Mouse (Mus musculus): ENCODE results near the gene Zfp60. TPM values are rescaled to one million over a fixed set of nuclear protein-coding genes. Genes with fewer than 3 reads are reported as not detected.
A peak's percentile ranks its signal among the peaks of the same experiment; 100 is the strongest.
"Not testable (repeated sequence)": the region's sequence is repeated elsewhere in the genome, so short reads cannot be mapped to it uniquely, and the experiment has no call there.

The Zfp60 gene
- polyA plus RNA-seq, 1 experiment from 2014 or later: 17.9 TPM

DNA sequence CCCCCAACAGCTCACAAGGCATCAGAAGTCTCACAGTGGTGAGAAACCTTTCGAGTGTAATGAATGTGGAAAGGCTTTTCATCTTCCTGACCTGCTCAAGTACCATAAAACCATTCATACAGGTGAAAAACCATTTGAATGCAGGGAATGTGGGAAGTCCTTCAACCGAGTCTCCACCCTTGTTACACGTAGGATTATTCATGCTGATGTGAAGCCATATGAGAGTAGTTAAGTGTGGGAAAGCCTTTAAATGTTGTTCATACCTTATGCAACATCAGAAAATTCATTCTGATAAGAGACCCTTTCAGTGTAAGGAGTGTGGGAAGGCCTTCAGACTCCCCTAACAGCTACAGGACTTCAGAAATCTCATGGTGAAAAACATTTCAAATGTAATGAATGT is 62.7 kb downstream of the Zfp60 start:
- not testable (repeated sequence) for H3K27ac ChIP-seq (replicated peaks in 1 of 2; ENCODE audit: control insufficient read depth in 1 of 2, insufficient read depth in 1 of 2, low read depth in 2 of 2, low read length in 2 of 2); H3K9me3 ChIP-seq (ENCODE audit: control insufficient read depth, low read length); H3K36me3 ChIP-seq (ENCODE audit: control insufficient read depth, insufficient read depth, low read length); H3K4me2 ChIP-seq (ENCODE audit: low read length); H3K27me3 ChIP-seq (ENCODE audit: control insufficient read depth, insufficient read depth, low read length); H3K4me3 ChIP-seq (ENCODE audit: control insufficient read depth in 1 of 2, insufficient read depth in 1 of 2, low read depth in 1 of 2, low read length in 2 of 2); H3K4me1 ChIP-seq (ENCODE audit: control insufficient read depth in 2 of 2, insufficient read depth in 2 of 2, low read length in 2 of 2); H3K9ac ChIP-seq (ENCODE audit: low read length); ATAC-seq (ENCODE audit: insufficient number of reproducible peaks, insufficient read depth, low FRiP score, low read depth)
- WGBS: 62% methylated on average over 2 of the region's 3 CpGs

GRCm38 (mm10) chr7:27794566-27794965 is 63.4 kb downstream of the Zfp60 start:
- no peak overlapping the region for H3K9ac ChIP-seq (ENCODE audit: low read length)
- no peak overlapping the region for H3K27ac ChIP-seq (replicated peaks in 1 of 2; ENCODE audit: control insufficient read depth in 1 of 2, insufficient read depth in 1 of 2, low read depth in 2 of 2, low read length in 2 of 2)
- no peak for ATAC-seq (ENCODE audit: insufficient number of reproducible peaks, insufficient read depth, low FRiP score, low read depth)
- H3K36me3 ChIP-seq (ENCODE audit: control insufficient read depth, insufficient read depth, low read length): no peaks in the 10 kb centered on the region
- no peaks in the 10 kb centered on the region for H3K9me3 ChIP-seq (ENCODE audit: control insufficient read depth, low read length)
- H3K27me3 ChIP-seq (ENCODE audit: control insufficient read depth, insufficient read depth, low read length): no peaks in the 10 kb centered on the region
- H3K4me1 ChIP-seq (ENCODE audit: control insufficient read depth in 2 of 2, insufficient read depth in 2 of 2, low read length in 2 of 2): peaks cover 0 to 10% of the 10 kb centered on the region in 2 experiments; a peak in 2 of 4 replicates
- no peak overlapping the region for H3K4me3 ChIP-seq (ENCODE audit: control insufficient read depth in 1 of 2, insufficient read depth in 1 of 2, low read depth in 1 of 2, low read length in 2 of 2)
- H3K4me2 ChIP-seq (ENCODE audit: low read length): no peak overlapping the region

GRCm38 (mm10) chr7:27797906-27798811 is 67.0 kb downstream of the Zfp60 start:
- H3K27ac ChIP-seq (replicated peaks in 1 of 2; ENCODE audit: control insufficient read depth in 1 of 2, insufficient read depth in 1 of 2, low read depth in 2 of 2, low read length in 2 of 2): peak overlapping the region in 1 of 2 experiments; percentile 41; a peak in 1 of 4 replicates
- H3K36me3 ChIP-seq (ENCODE audit: control insufficient read depth, insufficient read depth, low read length): no peaks in the 10 kb centered on the region

GRCm38 (mm10) chr7:27801137-27801536 is 69.9 kb downstream of the Zfp60 start:
- H3K27ac ChIP-seq (replicated peaks in 1 of 2; ENCODE audit: control insufficient read depth in 1 of 2, insufficient read depth in 1 of 2, low read depth in 2 of 2, low read length in 2 of 2): no peak overlapping the region
- H3K36me3 ChIP-seq (ENCODE audit: control insufficient read depth, insufficient read depth, low read length): peaks cover 3% of the 10 kb centered on the region; the same call in 1 of the 2 replicates
- H3K9ac ChIP-seq (ENCODE audit: low read length): no peak overlapping the region
- no peak for ATAC-seq (ENCODE audit: insufficient number of reproducible peaks, insufficient read depth, low FRiP score, low read depth)
- no peaks in the 10 kb centered on the region for H3K27me3 ChIP-seq (ENCODE audit: control insufficient read depth, insufficient read depth, low read length)
- no peak overlapping the region for H3K4me2 ChIP-seq (ENCODE audit: low read length)
- H3K4me3 ChIP-seq (ENCODE audit: control insufficient read depth in 1 of 2, insufficient read depth in 1 of 2, low read depth in 1 of 2, low read length in 2 of 2): no peak overlapping the region
- peaks cover 0 to 10% of the 10 kb centered on the region in 2 experiments; a peak in 2 of 4 replicates for H3K4me1 ChIP-seq (ENCODE audit: control insufficient read depth in 2 of 2, insufficient read depth in 2 of 2, low read length in 2 of 2)
- 56% methylated on average over 2 of the region's 2 CpGs for WGBS
- H3K9me3 ChIP-seq (ENCODE audit: control insufficient read depth, low read length): no peaks in the 10 kb centered on the region

More at GRCm38 (mm10) chr7:27797906-27798811, 67.0 kb downstream of the Zfp60 start:
- Histone ChIP-seq H3K4me3 (ENCODE audit: control insufficient read depth in 1 of 2, insufficient read depth in 1 of 2, low read depth in 1 of 2, low read length in 2 of 2) (no peak overlapping the region), H3K9ac (ENCODE audit: low read length) (no peak overlapping the region), H3K9me3 (ENCODE audit: control insufficient read depth, low read length) (no peaks in the 10 kb centered on the region), H3K4me2 (ENCODE audit: low read length) (peak overlapping the region; percentile 26), H3K27me3 (ENCODE audit: control insufficient read depth, insufficient read depth, low read length) (no peaks in the 10 kb centered on the region), H3K4me1 (ENCODE audit: control insufficient read depth in 2 of 2, insufficient read depth in 2 of 2, low read length in 2 of 2) (peaks cover 0 to 10% of the 10 kb centered on the region in 2 experiments; a peak in 2 of 4 replicates)
- 25% methylated on average over 8 of the region's 8 CpGs for WGBS
- ATAC-seq (ENCODE audit: insufficient number of reproducible peaks, insufficient read depth, low FRiP score, low read depth): peak; percentile 54; the same call in 1 of the 2 replicates

DNA sequence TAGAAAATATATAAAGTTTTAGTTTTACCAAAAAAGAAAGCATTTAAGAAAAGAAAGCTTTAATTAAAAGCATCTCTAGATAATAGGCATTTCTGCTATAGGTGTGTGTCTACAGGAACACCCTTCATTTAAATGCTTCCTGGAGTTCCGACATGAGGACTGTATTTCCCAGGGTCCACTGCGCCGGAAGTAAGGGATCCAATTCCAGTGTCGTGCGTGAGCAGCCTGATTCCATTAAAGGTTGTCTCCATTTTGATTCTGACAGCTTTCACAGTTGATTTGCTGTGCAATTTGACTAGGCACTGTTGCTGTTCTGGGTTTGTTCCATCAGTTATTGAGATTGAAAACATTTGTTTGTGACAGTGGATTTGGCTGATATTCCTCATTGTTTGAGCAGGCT is 71.8 kb downstream of the Zfp60 start:
- WGBS: 72% methylated on average over 5 of the region's 5 CpGs
- Histone ChIP-seq H3K4me2 (ENCODE audit: low read length) (no peak overlapping the region), H3K4me1 (ENCODE audit: control insufficient read depth in 2 of 2, insufficient read depth in 2 of 2, low read length in 2 of 2) (peaks cover 0 to 9% of the 10 kb centered on the region in 2 experiments; a peak in 2 of 4 replicates), H3K36me3 (ENCODE audit: control insufficient read depth, insufficient read depth, low read length) (peaks cover 12% of the 10 kb centered on the region), H3K4me3 (ENCODE audit: control insufficient read depth in 1 of 2, insufficient read depth in 1 of 2, low read depth in 1 of 2, low read length in 2 of 2) (no peak overlapping the region), H3K9me3 (ENCODE audit: control insufficient read depth, low read length) (no peaks in the 10 kb centered on the region), H3K9ac (ENCODE audit: low read length) (no peak overlapping the region), H3K27ac (replicated peaks in 1 of 2; ENCODE audit: control insufficient read depth in 1 of 2, insufficient read depth in 1 of 2, low read depth in 2 of 2, low read length in 2 of 2) (no peak overlapping the region), H3K27me3 (ENCODE audit: control insufficient read depth, insufficient read depth, low read length) (no peaks in the 10 kb centered on the region)
- no peak for ATAC-seq (ENCODE audit: insufficient number of reproducible peaks, insufficient read depth, low FRiP score, low read depth)

Other genes with a start within 250 kb of the Zfp60 start
- gene Sertad1, start 244.5 kb upstream of the Zfp60 start, polyA plus RNA-seq (2014; fragmentation: Nextera tagmentation; extraction: Ambion mirVana): 34.5 and 34.8 TPM in 2 replicates
- gene Prx, start 232.1 kb upstream of the Zfp60 start, polyA plus RNA-seq (2014; fragmentation: Nextera tagmentation; extraction: Ambion mirVana): 0.58 and 0.59 TPM in 2 replicates
- gene Hipk4, start 208.1 kb upstream of the Zfp60 start, polyA plus RNA-seq (2014; fragmentation: Nextera tagmentation; extraction: Ambion mirVana): 0.24 and 0.26 TPM in 2 replicates
- gene Pld3, start 178.2 kb upstream of the Zfp60 start, polyA plus RNA-seq (2014; fragmentation: Nextera tagmentation; extraction: Ambion mirVana): 54.5 and 61.7 TPM in 2 replicates
- gene 2310022A10Rik, start 178.2 kb upstream of the Zfp60 start, polyA plus RNA-seq (2014; fragmentation: Nextera tagmentation; extraction: Ambion mirVana): 31.0 TPM in 2 replicates
- 66.5 and 76.0 TPM in 2 replicates for gene Akt2, start 139.8 kb upstream of the Zfp60 start, polyA plus RNA-seq (2014; fragmentation: Nextera tagmentation; extraction: Ambion mirVana)
- 0.32 TPM in 1 of 2 replicates, not detected in the other for gene Ttc9b, start 77.5 kb upstream of the Zfp60 start, polyA plus RNA-seq (2014; fragmentation: Nextera tagmentation; extraction: Ambion mirVana)
- 3.8 and 4.3 TPM in 2 replicates for gene Map3k10, start 56.8 kb upstream of the Zfp60 start, polyA plus RNA-seq (2014; fragmentation: Nextera tagmentation; extraction: Ambion mirVana)
- gene Zfp607b, start 42.0 kb upstream of the Zfp60 start, polyA plus RNA-seq (2014; fragmentation: Nextera tagmentation; extraction: Ambion mirVana): 2.2 and 2.5 TPM in 2 replicates
- 1.2 TPM in 2 replicates for gene Zfp626, start 75.8 kb downstream of the Zfp60 start, polyA plus RNA-seq (2014; fragmentation: Nextera tagmentation; extraction: Ambion mirVana)
- gene Zfp59, start 107.2 kb downstream of the Zfp60 start, polyA plus RNA-seq (2014; fragmentation: Nextera tagmentation; extraction: Ambion mirVana): 5.2 and 6.7 TPM in 2 replicates
- 3.5 and 3.8 TPM in 2 replicates for gene Zfp607a, start 126.1 kb downstream of the Zfp60 start, polyA plus RNA-seq (2014; fragmentation: Nextera tagmentation; extraction: Ambion mirVana)
- 8.3 and 9.5 TPM in 2 replicates for gene Zfp974, start 198.1 kb downstream of the Zfp60 start, polyA plus RNA-seq (2014; fragmentation: Nextera tagmentation; extraction: Ambion mirVana)
- gene Zfp780b, start 247.8 kb downstream of the Zfp60 start, polyA plus RNA-seq (2014; fragmentation: Nextera tagmentation; extraction: Ambion mirVana): 13.1 and 13.2 TPM in 2 replicates